Mouse (Mus musculus): Measurements from ENCODE around the gene Pomgnt2.
"Not testable (repeated sequence)": the region's sequence is repeated elsewhere in the genome, so short reads cannot be mapped to it uniquely, and the experiment has no call there.

Gene Pomgnt2

GRCm38 (mm10) chr9:121997010-121997409 is at the start of gene Pomgnt2:
Pomgnt2 (minus strand) TSS chr9:121997110.
- DNase-seq (ENCODE audit: low spot score) = no peak

GRCm38 (mm10) chr9:122039848-122040247 is 42.9 kb upstream of the Pomgnt2 start:
- DNase-seq (ENCODE audit: low spot score) = no peak

GRCm38 (mm10) chr9:122038631-122039030 is 41.7 kb upstream of the Pomgnt2 start:
- no peak for DNase-seq (ENCODE audit: low spot score)

GRCm38 (mm10) chr9:122036496-122037054 is 39.7 kb upstream of the Pomgnt2 start:
- DNase-seq (ENCODE audit: low spot score) = no peak

GRCm38 (mm10) chr9:122035807-122036206 is 38.9 kb upstream of the Pomgnt2 start:
- DNase-seq (ENCODE audit: low spot score) = no peak

- no peak for DNase-seq (ENCODE audit: low spot score)
Measured at GRCm38 (mm10) chr9:122034949-122035348, 38.0 kb upstream of the Pomgnt2 start.

GRCm38 (mm10) chr9:122032071-122032470 is 35.2 kb upstream of the Pomgnt2 start:
- no peak for DNase-seq (ENCODE audit: low spot score)

GRCm38 (mm10) chr9:122030706-122031105 is 33.8 kb upstream of the Pomgnt2 start:
- DNase-seq (ENCODE audit: low spot score) = no peak

GRCm38 (mm10) chr9:122029765-122030164 is 32.9 kb upstream of the Pomgnt2 start:
- DNase-seq (ENCODE audit: low spot score) = no peak

- no peak for DNase-seq (ENCODE audit: low spot score)
Measured at GRCm38 (mm10) chr9:122027914-122028745, 31.2 kb upstream of the Pomgnt2 start.

GRCm38 (mm10) chr9:122027081-122027913 is 30.4 kb upstream of the Pomgnt2 start:
- DNase-seq (ENCODE audit: low spot score) = peak; percentile 85

- no peak for DNase-seq (ENCODE audit: low spot score)
Measured at GRCm38 (mm10) chr9:122025855-122026590, 29.1 kb upstream of the Pomgnt2 start.

GRCm38 (mm10) chr9:122024419-122024818 is 27.5 kb upstream of the Pomgnt2 start:
- DNase-seq (ENCODE audit: low spot score) = no peak

GRCm38 (mm10) chr9:122023873-122024272 is 27.0 kb upstream of the Pomgnt2 start:
- DNase-seq (ENCODE audit: low spot score) = no peak

- peak; percentile 43 for DNase-seq (ENCODE audit: low spot score)
Measured at GRCm38 (mm10) chr9:122022776-122023175, 25.9 kb upstream of the Pomgnt2 start.

- DNase-seq (ENCODE audit: low spot score) = no peak
Measured at GRCm38 (mm10) chr9:122021581-122021980, 24.7 kb upstream of the Pomgnt2 start.

GRCm38 (mm10) chr9:122021171-122021570 is 24.3 kb upstream of the Pomgnt2 start:
- not testable (repeated sequence) for DNase-seq (ENCODE audit: low spot score)

GRCm38 (mm10) chr9:122020321-122020720 is 23.4 kb upstream of the Pomgnt2 start:
- no peak for DNase-seq (ENCODE audit: low spot score)

GRCm38 (mm10) chr9:122018782-122019395 is 22.0 kb upstream of the Pomgnt2 start:
- peak; percentile 89 for DNase-seq (ENCODE audit: low spot score)

- no peak for DNase-seq (ENCODE audit: low spot score)
Measured at GRCm38 (mm10) chr9:122018079-122018478, 21.2 kb upstream of the Pomgnt2 start.

- DNase-seq (ENCODE audit: low spot score) = peak; percentile 83
Measured at GRCm38 (mm10) chr9:122014241-122014667, 17.3 kb upstream of the Pomgnt2 start.
